Mouse (Mus musculus): ENCODE measurements at regions not wholly inside any gene's neighbourhood (a gene's known extent, or its start where the extent isn't known, plus 50 kb on each side); places are given as distances from the start of the nearest gene placed in this dataset.

- Histone ChIP-seq H3K4me2 (ENCODE audit: low read depth) (no peak overlapping the region), H3K9ac (replicated peaks) (no peak overlapping the region), H3K9me3 (ENCODE audit: control insufficient read depth, low read length) (no peaks in the 10 kb centered on the region), H3K27me3 (ENCODE audit: control insufficient read depth, insufficient read depth, low read length) (no peaks in the 10 kb centered on the region), H3K27ac (no peak overlapping the region), H3K4me3 (ENCODE audit: insufficient read depth in 1 of 2, low read depth in 2 of 2, low read length in 2 of 2) (no peak overlapping the region), H3K36me3 (replicated peaks; ENCODE audit: control insufficient read depth, insufficient read depth, low read depth) (no peaks in the 10 kb centered on the region), H3K4me1 (replicated peaks; ENCODE audit: control insufficient read depth in 2 of 2, insufficient read depth in 2 of 2, low read length in 1 of 2) (no peaks in the 10 kb centered on the region)
- ATAC-seq (ENCODE audit: insufficient read depth), result no peak
- WGBS (ENCODE audit: insufficient replicate concordance), result 37% methylated on average over 13 of the region's 13 CpGs
- TF ChIP-seq EP300 (IDR thresholded peaks at IDR 0.05; ENCODE audit: low read depth) (no peak), CTCF (IDR thresholded peaks at IDR 0.05; ENCODE audit: low read depth) (no peak)
- DNase-seq (ENCODE audit: low read depth in 3 of 3, low spot score in 3 of 3), result no peak
Observed at GRCm38 (mm10) chr16:9195821-9196220, 365.9 kb downstream of the 1810013L24Rik start.

DNA sequence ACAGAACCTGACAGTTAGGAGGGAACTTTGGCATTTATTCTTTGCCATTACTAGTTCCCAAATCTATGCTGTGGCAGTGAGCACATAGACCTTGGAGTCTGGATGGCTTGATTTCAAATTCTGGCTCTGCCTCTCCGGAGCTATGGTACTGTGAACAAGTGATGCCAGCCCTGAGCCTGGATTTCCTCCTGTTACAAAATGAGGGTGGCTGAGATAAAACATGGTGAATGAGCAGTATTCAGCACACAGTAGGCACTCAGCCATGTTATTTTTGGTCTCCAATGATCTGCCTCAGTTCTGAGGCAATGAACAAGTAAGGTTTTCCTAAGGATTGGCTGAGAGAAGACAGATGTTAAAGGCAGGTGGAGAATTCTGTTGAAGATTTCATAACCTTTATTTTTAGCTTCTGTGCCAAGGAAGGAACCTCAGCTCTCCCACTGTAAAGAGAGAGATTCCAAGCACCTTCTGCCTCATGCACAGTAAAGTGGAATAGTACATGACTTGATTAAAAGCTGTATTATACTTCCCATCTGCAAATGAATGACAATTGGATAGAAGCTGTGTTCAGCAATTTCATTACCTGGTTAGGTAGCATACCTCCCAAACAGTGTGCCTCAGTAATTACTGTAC lies 369.1 kb downstream of the 1810013L24Rik start:
- H3K36me3 ChIP-seq (replicated peaks; ENCODE audit: control insufficient read depth, insufficient read depth, low read depth), result no peaks in the 10 kb centered on the region
- TF ChIP-seq EP300 (IDR thresholded peaks at IDR 0.05; ENCODE audit: low read depth) (no peak), CTCF (IDR thresholded peaks at IDR 0.05; ENCODE audit: low read depth) (no peak)
- no peaks in the 10 kb centered on the region for H3K9me3 ChIP-seq (ENCODE audit: control insufficient read depth, low read length)
- WGBS (ENCODE audit: insufficient replicate concordance), result 72% methylated on average over 1 of the region's 1 CpGs
- ATAC-seq (ENCODE audit: insufficient read depth) (no peak), DNase-seq (ENCODE audit: low read depth in 3 of 3, low spot score in 3 of 3) (no peak)
- H3K4me3 ChIP-seq (ENCODE audit: insufficient read depth in 1 of 2, low read depth in 2 of 2, low read length in 2 of 2), result no peak overlapping the region
- H3K27me3 ChIP-seq (ENCODE audit: control insufficient read depth, insufficient read depth, low read length), result no peaks in the 10 kb centered on the region
- no peak overlapping the region for H3K4me2 ChIP-seq (ENCODE audit: low read depth)
- H3K9ac ChIP-seq (replicated peaks), result no peak overlapping the region
- no peak overlapping the region for H3K27ac ChIP-seq
- no peaks in the 10 kb centered on the region for H3K4me1 ChIP-seq (replicated peaks; ENCODE audit: control insufficient read depth in 2 of 2, insufficient read depth in 2 of 2, low read length in 1 of 2)

GRCm38 (mm10) chr16:9208602-9209001 lies 378.7 kb downstream of the 1810013L24Rik start:
- Histone ChIP-seq H3K4me3 (ENCODE audit: insufficient read depth in 1 of 2, low read depth in 2 of 2, low read length in 2 of 2) (no peak overlapping the region), H3K4me1 (replicated peaks; ENCODE audit: control insufficient read depth in 2 of 2, insufficient read depth in 2 of 2, low read length in 1 of 2) (no peaks in the 10 kb centered on the region), H3K27ac (no peak overlapping the region), H3K36me3 (replicated peaks; ENCODE audit: control insufficient read depth, insufficient read depth, low read depth) (no peaks in the 10 kb centered on the region), H3K4me2 (ENCODE audit: low read depth) (no peak overlapping the region), H3K9ac (replicated peaks) (no peak overlapping the region), H3K27me3 (ENCODE audit: control insufficient read depth, insufficient read depth, low read length) (no peaks in the 10 kb centered on the region), H3K9me3 (ENCODE audit: control insufficient read depth, low read length) (no peaks in the 10 kb centered on the region)
- 57% methylated on average over 4 of the region's 4 CpGs for WGBS (ENCODE audit: insufficient replicate concordance)
- DNase-seq (ENCODE audit: low read depth in 3 of 3, low spot score in 3 of 3) (no peak), ATAC-seq (ENCODE audit: insufficient read depth) (no peak)
- TF ChIP-seq CTCF (IDR thresholded peaks at IDR 0.05; ENCODE audit: low read depth) (no peak), EP300 (IDR thresholded peaks at IDR 0.05; ENCODE audit: low read depth) (no peak)

DNA sequence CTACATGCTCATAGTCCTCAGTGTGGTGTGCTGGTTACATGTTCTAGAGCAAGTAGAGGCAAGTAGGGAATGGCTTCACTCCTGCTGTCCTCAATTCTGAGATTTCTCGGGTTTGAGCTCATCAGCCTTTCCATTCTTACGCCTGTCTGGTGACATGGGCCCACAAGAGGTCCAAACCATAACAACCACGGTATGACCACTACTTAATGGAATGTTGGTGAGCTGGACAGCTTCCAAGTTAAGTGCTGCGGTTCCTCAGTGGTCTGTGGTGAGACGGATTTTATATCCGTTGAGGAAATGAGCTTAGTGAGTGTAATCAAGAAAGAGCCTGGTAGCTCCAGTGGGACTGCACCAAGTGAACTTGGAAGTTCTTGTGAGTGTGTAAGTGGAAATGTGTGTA lies 381.6 kb downstream of the 1810013L24Rik start:
- Histone ChIP-seq H3K9ac (replicated peaks) (no peak overlapping the region), H3K9me3 (ENCODE audit: control insufficient read depth, low read length) (no peaks in the 10 kb centered on the region), H3K36me3 (replicated peaks; ENCODE audit: control insufficient read depth, insufficient read depth, low read depth) (no peaks in the 10 kb centered on the region), H3K27ac (no peak overlapping the region), H3K4me1 (replicated peaks; ENCODE audit: control insufficient read depth in 2 of 2, insufficient read depth in 2 of 2, low read length in 1 of 2) (no peaks in the 10 kb centered on the region), H3K4me2 (ENCODE audit: low read depth) (no peak overlapping the region), H3K4me3 (ENCODE audit: insufficient read depth in 1 of 2, low read depth in 2 of 2, low read length in 2 of 2) (no peak overlapping the region), H3K27me3 (ENCODE audit: control insufficient read depth, insufficient read depth, low read length) (no peaks in the 10 kb centered on the region)
- ATAC-seq (ENCODE audit: insufficient read depth) (no peak), DNase-seq (ENCODE audit: low read depth in 3 of 3, low spot score in 3 of 3) (no peak)
- TF ChIP-seq EP300 (IDR thresholded peaks at IDR 0.05; ENCODE audit: low read depth) (no peak), CTCF (IDR thresholded peaks at IDR 0.05; ENCODE audit: low read depth) (no peak)
- WGBS (ENCODE audit: insufficient replicate concordance), result 48% methylated on average over 6 of the region's 6 CpGs

DNA sequence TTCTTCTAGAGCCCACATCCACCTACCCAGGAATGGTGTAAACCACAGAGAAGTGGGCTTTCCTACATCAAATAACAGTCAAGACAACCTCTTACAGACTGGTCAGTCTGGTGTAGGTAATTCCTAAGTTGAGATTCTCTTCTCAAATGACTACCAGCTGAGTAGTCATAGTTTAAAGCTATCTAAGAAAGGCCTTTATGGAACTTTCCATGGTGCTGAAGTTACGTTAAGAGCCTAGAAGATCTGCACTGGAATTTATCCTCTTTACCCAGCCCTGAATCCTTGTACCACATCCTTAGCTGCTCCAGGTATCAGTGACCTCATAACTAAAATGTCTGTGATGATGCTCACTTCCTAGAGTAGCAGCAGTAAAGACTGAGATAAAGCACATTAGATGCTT lies 385.2 kb downstream of the 1810013L24Rik start:
- Histone ChIP-seq H3K9me3 (ENCODE audit: control insufficient read depth, low read length) (no peaks in the 10 kb centered on the region), H3K4me1 (replicated peaks; ENCODE audit: control insufficient read depth in 2 of 2, insufficient read depth in 2 of 2, low read length in 1 of 2) (no peaks in the 10 kb centered on the region), H3K4me2 (ENCODE audit: low read depth) (no peak overlapping the region), H3K4me3 (ENCODE audit: insufficient read depth in 1 of 2, low read depth in 2 of 2, low read length in 2 of 2) (no peak overlapping the region), H3K9ac (replicated peaks) (no peak overlapping the region), H3K27ac (no peak overlapping the region), H3K27me3 (ENCODE audit: control insufficient read depth, insufficient read depth, low read length) (no peaks in the 10 kb centered on the region), H3K36me3 (replicated peaks; ENCODE audit: control insufficient read depth, insufficient read depth, low read depth) (no peaks in the 10 kb centered on the region)
- WGBS (ENCODE audit: insufficient replicate concordance), result 50% methylated on average over 1 of the region's 1 CpGs
- TF ChIP-seq EP300 (IDR thresholded peaks at IDR 0.05; ENCODE audit: low read depth) (no peak), CTCF (IDR thresholded peaks at IDR 0.05; ENCODE audit: low read depth) (no peak)
- ATAC-seq (ENCODE audit: insufficient read depth) (no peak), DNase-seq (ENCODE audit: low read depth in 3 of 3, low spot score in 3 of 3) (no peak)

Data from liver, embryonic 14.5 days (tissue).